Comparison of ENCODE assay signal across 11 mouse cellular contexts in genomic region chr5:64070742-64071476, GRCm38 (mm10). TPM values are rescaled to one million over a fixed set of nuclear protein-coding genes. Genes with fewer than 3 reads are reported as not detected.
DNase-seq lines count a peak whose midpoint lies in the region; ATAC-seq and TF ChIP-seq lines count a peak whose summit lies in the region.
"Had no signal": no experiment of that assay in that cellular context is flagged by ENCODE, and none has a peak within 500 bp of the region (broad histone marks: within the 10 kb centered on the region; RNA-seq: fewer than 3 reads in every experiment).

No protein-coding gene starts in this region.

- no peaks in the 10 kb centered on the region for H3K9me3 ChIP-seq in hindbrain, postnatal 0 days (ENCODE audit: low read length)
- H3K9me3 ChIP-seq: embryonic facial prominence, embryonic 12.5 days; forebrain, embryonic 13.5 days; G1E; heart, embryonic 13.5 days; hindbrain, embryonic 15.5 days had no signal

- CTCF ChIA-PET in Patski (lab: Charles Lee), result interaction anchor here (0.6 to 3.8 kb wide), 35 partner anchors 10 to 971 kb away, joined by 3 to 63 read pairs (median 5); no protein-coding TSS in a partner anchor

- no peaks in the 10 kb centered on the region for H3K36me3 ChIP-seq in hindbrain, postnatal 0 days (ENCODE audit: insufficient read depth, low read length)
- H3K36me3 ChIP-seq: embryonic facial prominence, embryonic 12.5 days; G1E; heart, embryonic 13.5 days; hindbrain, embryonic 15.5 days had no signal

- no peak overlapping the region for H3K9ac ChIP-seq in hindbrain, postnatal 0 days (replicated peaks; ENCODE audit: low read length)
- H3K9ac ChIP-seq: embryonic facial prominence, embryonic 12.5 days; forebrain, embryonic 13.5 days; heart, embryonic 13.5 days; hindbrain, embryonic 15.5 days had no signal

- no peaks in the 10 kb centered on the region for H3K4me1 ChIP-seq in hindbrain, postnatal 0 days (ENCODE audit: insufficient read depth, low read length)
- H3K4me1 ChIP-seq: embryonic facial prominence, embryonic 12.5 days; forebrain, embryonic 13.5 days; hindbrain, embryonic 15.5 days had no signal

- DNase-seq in right cerebral cortex, adult 18-20 months, result peak; percentile 46
- no peak for DNase-seq in right cerebral cortex, postnatal 36 days (ENCODE audit: low spot score in 2 of 2)
- no peak for DNase-seq in Patski (ENCODE audit: low read depth, low spot score)
- DNase-seq in fibroblast of lung, adult 2 months (ENCODE audit: low read depth), result peak; percentile 75
- no peak for DNase-seq in adrenal gland, adult 2 months
- DNase-seq in hindbrain, postnatal 0 days (ENCODE audit: low spot score), result no peak

- ATAC-seq in Patski, result no peak
- no peak for ATAC-seq in hindbrain, postnatal 0 days

- peak; percentile 3 for TF ChIP-seq CTCF in Patski (IDR thresholded peaks at IDR 0.05)
- TF ChIP-seq CTCF in hindbrain, postnatal 0 days (IDR thresholded peaks at IDR 0.05; ENCODE audit: low read depth), result no peak

- in situ Hi-C loops in Patski (cut with MboI; ENCODE audit: low pct_unique_long_range_greater_than_20kb), result loop anchor here (5.0 to 25.0 kb wide), 4 partner anchors 164 to 1134 kb away; partner anchors contain the start of gene 0610040J01Rik

- H3K27me3 ChIP-seq in Patski, result no peaks in the 10 kb centered on the region
- no peaks in the 10 kb centered on the region for H3K27me3 ChIP-seq in hindbrain, postnatal 0 days (ENCODE audit: insufficient read depth, low read length)
- H3K27me3 ChIP-seq: embryonic facial prominence, embryonic 12.5 days; forebrain, embryonic 13.5 days; hindbrain, embryonic 15.5 days had no signal

- no peak overlapping the region for H3K27ac ChIP-seq in hindbrain, postnatal 0 days
- H3K27ac ChIP-seq: embryonic facial prominence, embryonic 12.5 days; forebrain, embryonic 13.5 days; heart, embryonic 13.5 days; hindbrain, embryonic 15.5 days had no signal

- no peak overlapping the region for H3K4me3 ChIP-seq in hindbrain, postnatal 0 days (ENCODE audit: low read length)
- H3K4me3 ChIP-seq: embryonic facial prominence, embryonic 12.5 days; forebrain, embryonic 13.5 days; heart, embryonic 13.5 days; hindbrain, embryonic 15.5 days had no signal

- WGBS in hindbrain, postnatal 0 days, result 72% methylated on average over 2 of the region's 2 CpGs

- H3K4me2 ChIP-seq in hindbrain, postnatal 0 days (ENCODE audit: low read depth, low read length), result no peak overlapping the region
- H3K4me2 ChIP-seq: embryonic facial prominence, embryonic 12.5 days; forebrain, embryonic 13.5 days; heart, embryonic 13.5 days; hindbrain, embryonic 15.5 days had no signal

- POLR2A ChIA-PET in Patski (lab: Charles Lee), result interaction anchor here (1.3 kb wide), 1 partner anchor 102 kb away, joined by 3 read pairs; no protein-coding TSS in a partner anchor

RNA-seq across cellular contexts. Expression of gene Pgm2, which starts 21.8 kb away (rescaled TPM):
- 84.2 TPM for polyA plus RNA-seq in Patski (2021)
- 10 to 100 TPM; 16.5 to 22.8 TPM for total RNA-seq in adrenal gland, adult 2 months (2021)
- polyA plus RNA-seq in adrenal gland, adult 2 months (2012; rRNA removed), result 4.3 TPM in 2 replicates
- total RNA-seq in hindbrain, postnatal 0 days (2014; rRNA removed), result 8.6 and 11.4 TPM in 2 replicates
- 14.8 and 17.5 TPM in 2 replicates for polyA plus RNA-seq in hindbrain, postnatal 0 days (2015; fragmentation: Nextera tagmentation; extraction: Ambion mirVana)

Comparison
In these comparisons a context has a peak if more than half of its experiments do, and no peak if none do; other contexts are left out.
1. DNase-seq: peak in right cerebral cortex, adult 18-20 months (single experiment) and fibroblast of lung, adult 2 months (single experiment); none in right cerebral cortex, postnatal 36 days (0 of 2), Patski (single experiment), adrenal gland, adult 2 months (single experiment) and hindbrain, postnatal 0 days (single experiment).